Comparison of ENCODE assay signal across 10 mouse cellular contexts in genomic region chr16:21318640-21319365, GRCm38 (mm10).
DNase-seq lines count a peak whose midpoint lies in the region; ATAC-seq and TF ChIP-seq lines count a peak whose summit lies in the region.
"Had no signal": no experiment of that assay in that cellular context is flagged by ENCODE, and none has a peak within 500 bp of the region (broad histone marks: within the 10 kb centered on the region; RNA-seq: fewer than 3 reads in every experiment).

No protein-coding gene starts in this region.

- no peaks in the 10 kb centered on the region for H3K36me3 ChIP-seq in forebrain, postnatal 0 days (ENCODE audit: insufficient read depth)
- no peaks in the 10 kb centered on the region for H3K36me3 ChIP-seq in forebrain, embryonic 14.5 days (ENCODE audit: control insufficient read depth, insufficient read depth, low read length)
- no peaks in the 10 kb centered on the region for H3K36me3 ChIP-seq in neural tube, embryonic 15.5 days

- TF ChIP-seq CTCF in forebrain, postnatal 0 days (IDR thresholded peaks at IDR 0.05; ENCODE audit: low read depth), result no peak

- no peaks in the 10 kb centered on the region for H3K4me1 ChIP-seq in forebrain, postnatal 0 days (ENCODE audit: insufficient read depth)
- peaks cover 6% of the 10 kb centered on the region; the same call in 1 of the 2 replicates for H3K4me1 ChIP-seq in forebrain, embryonic 14.5 days (ENCODE audit: control insufficient read depth, insufficient read depth, low read length)
- 0 out of 2 replicates have a peak, but pooled peaks cover 12% of the 10 kb centered on the region for H3K4me1 ChIP-seq in neural tube, embryonic 15.5 days

- peak; percentile 72 for ATAC-seq in forebrain, postnatal 0 days
- ATAC-seq in forebrain, embryonic 14.5 days, result no peak
- ATAC-seq in neural tube, embryonic 15.5 days (ENCODE audit: low FRiP score), result no peak

- no peak overlapping the region for H3K4me3 ChIP-seq in forebrain, postnatal 0 days (ENCODE audit: low read depth, low read length)
- H3K4me3 ChIP-seq in forebrain, embryonic 14.5 days (ENCODE audit: low read depth, low read length), result no peak overlapping the region
- H3K4me3 ChIP-seq in neural tube, embryonic 15.5 days (replicated peaks), result no peak overlapping the region

- H3K4me2 ChIP-seq in forebrain, postnatal 0 days (ENCODE audit: low read depth), result no peak overlapping the region
- no peak overlapping the region for H3K4me2 ChIP-seq in forebrain, embryonic 14.5 days (ENCODE audit: low read length)
- H3K4me2 ChIP-seq in neural tube, embryonic 15.5 days, result no peak overlapping the region

- DNase-seq in forebrain, postnatal 0 days, result peak; percentile 42
- DNase-seq in forebrain, embryonic 14.5 days (ENCODE audit: low spot score), result no peak
- DNase-seq in neural tube, embryonic 10.5 days (ENCODE audit: extremely low spot score, low spot score), result no peak
- peak; percentile 21 to 61 for DNase-seq in layer of hippocampus, adult 8-10 months (ENCODE audit: low spot score in 2 of 2)
- no peak for DNase-seq in retina, postnatal 1 day
- DNase-seq in embryo, embryonic 11 days, result no peak
- DNase-seq in cerebellum, postnatal 25 days, result no peak
- DNase-seq: cerebellum, adult 9-10 months; kidney, postnatal 25 days had no signal

- H3K9me3 ChIP-seq in forebrain, postnatal 0 days (ENCODE audit: low read length), result no peaks in the 10 kb centered on the region
- no peaks in the 10 kb centered on the region for H3K9me3 ChIP-seq in forebrain, embryonic 14.5 days (replicated peaks; ENCODE audit: control insufficient read depth, low read length)
- no peaks in the 10 kb centered on the region for H3K9me3 ChIP-seq in neural tube, embryonic 15.5 days (replicated peaks)

- H3K9ac ChIP-seq in forebrain, postnatal 0 days, result no peak overlapping the region
- no peak overlapping the region for H3K9ac ChIP-seq in forebrain, embryonic 14.5 days (ENCODE audit: low read length)
- H3K9ac ChIP-seq in neural tube, embryonic 15.5 days (replicated peaks), result no peak overlapping the region

- no peak overlapping the region for H3K27ac ChIP-seq in forebrain, postnatal 0 days (ENCODE audit: low read depth, low read length)
- H3K27ac ChIP-seq in forebrain, embryonic 14.5 days (ENCODE audit: low read depth, low read length), result no peak overlapping the region
- H3K27ac ChIP-seq in neural tube, embryonic 15.5 days (replicated peaks), result peak overlapping the region; percentile 28; the same call in 1 of the 2 replicates

- WGBS in forebrain, postnatal 0 days, result 49% methylated on average over 9 of the region's 9 CpGs
- 81% methylated on average over 9 of the region's 9 CpGs for WGBS in forebrain, embryonic 14.5 days
- 73% methylated on average over 9 of the region's 9 CpGs for WGBS in neural tube, embryonic 15.5 days

- H3K27me3 ChIP-seq in forebrain, postnatal 0 days (ENCODE audit: insufficient read depth, low read length), result no peaks in the 10 kb centered on the region
- 0 out of 2 replicates have a peak, but pooled peaks cover 6% of the 10 kb centered on the region for H3K27me3 ChIP-seq in forebrain, embryonic 14.5 days (replicated peaks; ENCODE audit: control insufficient read depth, insufficient read depth, low read length)
- no peaks in the 10 kb centered on the region for H3K27me3 ChIP-seq in neural tube, embryonic 15.5 days (replicated peaks)

Comparison
In these comparisons a context has a peak if more than half of its experiments do, and no peak if none do; other contexts are left out.
1. DNase-seq: peak in forebrain, postnatal 0 days (single experiment) and layer of hippocampus, adult 8-10 months (2 of 2); none in forebrain, embryonic 14.5 days (single experiment), neural tube, embryonic 10.5 days (single experiment), retina, postnatal 1 day (single experiment), embryo, embryonic 11 days (single experiment) and cerebellum, postnatal 25 days (0 of 2).